Mouse (Mus musculus) stomach, postnatal 0 days (tissue): Measurements from ENCODE around the gene Dpy19l1. TPM values are rescaled to one million over a fixed set of nuclear protein-coding genes. Genes with fewer than 3 reads are reported as not detected.

ENCODE experiments used
- ATAC-seq: fragments of 200-750 bp; cut with Nextera tagmentation; 2 replicates; pipeline ENCODE4 v1.8.0; 2017; ENCODE audit not compliant: low FRiP score, low TSS enrichment
- DNase-seq: peaks from one replicate; pipeline ENCODE4 v3.0.0-alpha.2; 2016; ENCODE audit warnings: low spot score
- H3K27ac ChIP-seq: fragments of 300-500 bp; sonication (generic); replicated peaks from 2 replicates; pipeline ENCODE4 v1.5.1; 2014; ENCODE audit warnings: mild to moderate bottlenecking, control low read depth
- H3K27me3 ChIP-seq: fragments of 300-500 bp; sonication (generic); 2 replicates; pipeline ENCODE4 v1.6.1; 2014; ENCODE audit warnings: low read length; ENCODE audit not compliant: control insufficient read depth, insufficient read depth
- H3K36me3 ChIP-seq: fragments of 300-500 bp; sonication (generic); 2 replicates; pipeline ENCODE4 v1.6.1; 2014; ENCODE audit warnings: low read length, mixed read lengths; ENCODE audit not compliant: control insufficient read depth, insufficient read depth
- H3K4me1 ChIP-seq: fragments of 300-500 bp; sonication (generic); replicated peaks from 2 replicates; pipeline ENCODE4 v1.6.1; 2014; ENCODE audit warnings: antibody characterized with exemption; ENCODE audit not compliant: control insufficient read depth, insufficient read depth
- H3K4me2 ChIP-seq: fragments of 300-500 bp; sonication (generic); replicated peaks from 2 replicates; pipeline ENCODE4 v1.6.1; 2014; ENCODE audit warnings: low read depth, mild to moderate bottlenecking, control low read depth, moderate library complexity
- H3K4me3 ChIP-seq: fragments of 300-500 bp; sonication (generic); 2 replicates; pipeline ENCODE4 v1.5.1; 2014; ENCODE audit warnings: low read depth, low read length, control low read depth
- H3K9ac ChIP-seq: fragments of 300-500 bp; sonication (generic); 2 replicates; pipeline ENCODE4 v1.6.1; 2014; ENCODE audit warnings: mild to moderate bottlenecking, low read length, control low read depth, mixed read lengths
- H3K9me3 ChIP-seq: fragments of 300-500 bp; sonication (generic); 2 replicates; pipeline ENCODE4 v1.6.1; 2016; ENCODE audit warnings: low read length; ENCODE audit not compliant: control insufficient read depth
- CTCF ChIP-seq: IDR thresholded peaks from 2 replicates; pipeline ENCODE4 v1.5.1; 2016; ENCODE audit warnings: antibody characterized with exemption, low read depth, mild to moderate bottlenecking, moderate library complexity
- EP300 ChIP-seq: optimal IDR thresholded peaks from 2 replicates; pipeline ENCODE3; 2016; ENCODE audit warnings: antibody characterized with exemption
- WGBS: fragments of 180-500 bp; shearing (Covaris S2); extraction: QIAGEN DNeasy Blood & Tissue Kit; methylation state at CpG from one replicate; pipeline ENCODE4 v1.1.7; 2014; 5-methylcytosine and 5-hydroxymethylcytosine counted together
- polyA plus RNA-seq: library from polyadenylated mRNA; unstranded; fragments of >200 nt; fragmentation: Nextera tagmentation; extraction: Ambion mirVana; gene quantifications from 2 replicates; pipeline ENCODE4 v1.2.1, GENCODE M21; 2015

Gene Dpy19l1
- polyA plus RNA-seq, 1 experiment from 2014 or later: 5.2 TPM

GRCm38 (mm10) chr9:24503858-24504219 lies 899 bp upstream of the Dpy19l1 start:
- 6% methylated on average over 5 of the region's 5 CpGs for WGBS
- ATAC-seq: no peak
- H3K27ac ChIP-seq: peak overlapping the region; percentile 71; the same call in 1 of the 2 replicates

DNA sequence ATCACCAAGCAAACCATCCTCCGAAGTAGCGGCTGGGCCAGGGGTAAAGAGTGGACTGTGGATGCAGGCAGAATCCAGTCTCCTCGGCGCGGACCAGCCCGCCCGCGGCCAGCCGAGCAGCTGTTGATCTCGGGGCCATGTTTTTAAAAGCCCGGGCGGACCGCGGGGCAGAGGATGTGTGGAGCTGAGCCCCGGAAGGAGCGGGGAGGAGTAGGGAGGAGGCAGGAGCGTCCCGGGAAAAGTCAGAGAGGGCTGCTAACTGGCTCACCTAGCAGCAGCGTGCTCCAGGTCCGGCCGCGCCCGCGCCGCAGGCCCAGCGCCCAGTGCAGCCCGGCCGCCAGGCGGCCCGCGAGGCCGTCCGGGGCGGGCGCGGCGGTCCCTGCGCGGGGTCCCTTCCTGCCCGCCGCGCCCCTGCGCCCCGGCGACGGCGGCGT lies 352 bp downstream of the Dpy19l1 start:
- Histone ChIP-seq H3K9me3 (no peaks in the 10 kb centered on the region), H3K27me3 (no peaks in the 10 kb centered on the region), H3K4me1 (no peaks in the 10 kb centered on the region; the same call in 1 of the 2 replicates), H3K27ac (peak overlapping the region; percentile 89), H3K4me3 (peak overlapping the region; percentile 70), H3K9ac (peak overlapping the region; percentile 75), H3K36me3 (no peaks in the 10 kb centered on the region), H3K4me2 (peak overlapping the region; percentile 72)
- no peak for TF ChIP-seq EP300
- TF ChIP-seq CTCF: no peak
- DNase-seq (peak; percentile 69), ATAC-seq (peak; percentile 89)
- WGBS: 2% methylated on average over 26 of the region's 48 CpGs

More at GRCm38 (mm10) chr9:24503858-24504219, 899 bp upstream of the Dpy19l1 start:
- no peak for DNase-seq
- Histone ChIP-seq H3K4me1 (no peaks in the 10 kb centered on the region; the same call in 1 of the 2 replicates), H3K4me3 (peak overlapping the region; percentile 70), H3K4me2 (peak overlapping the region; percentile 72), H3K9me3 (no peaks in the 10 kb centered on the region), H3K9ac (peak overlapping the region; percentile 75; the same call in 1 of the 2 replicates), H3K27me3 (no peaks in the 10 kb centered on the region), H3K36me3 (no peaks in the 10 kb centered on the region)
- no peak for TF ChIP-seq CTCF
- no peak for TF ChIP-seq EP300

- peak; percentile 48 for TF ChIP-seq CTCF
- no peak for TF ChIP-seq EP300
- no peaks in the 10 kb centered on the region for H3K36me3 ChIP-seq
- ATAC-seq (no peak), DNase-seq (no peak)
- H3K4me3 ChIP-seq: no peak overlapping the region
- no peak overlapping the region for H3K9ac ChIP-seq
- no peaks in the 10 kb centered on the region for H3K27me3 ChIP-seq
- no peaks in the 10 kb centered on the region; the same call in 1 of the 2 replicates for H3K4me1 ChIP-seq
- 58% methylated on average over 2 of the region's 2 CpGs for WGBS
- H3K4me2 ChIP-seq: peak overlapping the region; percentile 72
- H3K27ac ChIP-seq: no peak overlapping the region
- H3K9me3 ChIP-seq: no peaks in the 10 kb centered on the region
Observed at GRCm38 (mm10) chr9:24501618-24502017, 1.3 kb downstream of the Dpy19l1 start.

- Histone ChIP-seq H3K27me3 (no peaks in the 10 kb centered on the region), H3K4me3 (no peak overlapping the region), H3K9ac (no peak overlapping the region), H3K4me1 (no peaks in the 10 kb centered on the region), H3K9me3 (no peaks in the 10 kb centered on the region), H3K4me2 (no peak overlapping the region), H3K36me3 (no peaks in the 10 kb centered on the region), H3K27ac (no peak overlapping the region)
- WGBS: 91% methylated on average over 2 of the region's 2 CpGs
- TF ChIP-seq CTCF: no peak
- TF ChIP-seq EP300: no peak
- DNase-seq (no peak), ATAC-seq (no peak)
Observed at GRCm38 (mm10) chr9:24496226-24496625, 6.7 kb downstream of the Dpy19l1 start.

GRCm38 (mm10) chr9:24490516-24490915 lies 12.4 kb downstream of the Dpy19l1 start:
- TF ChIP-seq EP300: no peak
- TF ChIP-seq CTCF: no peak
- H3K4me2 ChIP-seq: no peak overlapping the region
- 79% methylated on average over 5 of the region's 5 CpGs for WGBS
- no peaks in the 10 kb centered on the region for H3K36me3 ChIP-seq
- H3K27ac ChIP-seq: no peak overlapping the region
- no peak overlapping the region for H3K9ac ChIP-seq
- H3K9me3 ChIP-seq: no peaks in the 10 kb centered on the region
- no peaks in the 10 kb centered on the region for H3K4me1 ChIP-seq
- no peaks in the 10 kb centered on the region for H3K27me3 ChIP-seq
- no peak for ATAC-seq
- no peak overlapping the region for H3K4me3 ChIP-seq
- DNase-seq: no peak

- Histone ChIP-seq H3K27ac (no peak overlapping the region), H3K36me3 (no peaks in the 10 kb centered on the region), H3K9ac (no peak overlapping the region), H3K27me3 (no peaks in the 10 kb centered on the region), H3K4me3 (no peak overlapping the region), H3K9me3 (no peaks in the 10 kb centered on the region), H3K4me2 (no peak overlapping the region), H3K4me1 (no peaks in the 10 kb centered on the region)
- 80% methylated on average over 6 of the region's 6 CpGs for WGBS
- ATAC-seq: no peak
- TF ChIP-seq EP300 (no peak), CTCF (no peak)
- DNase-seq: no peak
Observed at GRCm38 (mm10) chr9:24488425-24489104, 14.4 kb downstream of the Dpy19l1 start.
